Mouse (Mus musculus) cerebellum, adult 9-10 months (tissue): ENCODE results near the gene Olfr170.
"Not testable (repeated sequence)": the region's sequence is repeated elsewhere in the genome, so short reads cannot be mapped to it uniquely, and the experiment has no call there.

ENCODE experiments used
- DNase-seq: peaks from one replicate; pipeline ENCODE4 v3.0.0; 2022

The Olfr170 gene

GRCm38 (mm10) chr16:19611782-19612181 lies at the start of gene Olfr170:
Gene Olfr170 (minus strand): TSS chr16:19611882.
- DNase-seq: not testable (repeated sequence)

- DNase-seq: no peak
Observed at GRCm38 (mm10) chr16:19629816-19630215, 18.1 kb upstream of the Olfr170 start, which contains the start of gene Olfr171. Gene Olfr171 (minus strand): TSS chr16:19629916.

GRCm38 (mm10) chr16:19603166-19603565 lies 8.5 kb downstream of the Olfr170 start:
- DNase-seq: no peak

- not testable (repeated sequence) for DNase-seq
Observed at GRCm38 (mm10) chr16:19571709-19572108, 40.0 kb downstream of the Olfr170 start, which contains the start of gene Olfr169. Gene Olfr169 (minus strand): TSS chr16:19571809.
